Mouse (Mus musculus): ENCODE data around the gene Gucy2d.

Gucy2d gene

DNA sequence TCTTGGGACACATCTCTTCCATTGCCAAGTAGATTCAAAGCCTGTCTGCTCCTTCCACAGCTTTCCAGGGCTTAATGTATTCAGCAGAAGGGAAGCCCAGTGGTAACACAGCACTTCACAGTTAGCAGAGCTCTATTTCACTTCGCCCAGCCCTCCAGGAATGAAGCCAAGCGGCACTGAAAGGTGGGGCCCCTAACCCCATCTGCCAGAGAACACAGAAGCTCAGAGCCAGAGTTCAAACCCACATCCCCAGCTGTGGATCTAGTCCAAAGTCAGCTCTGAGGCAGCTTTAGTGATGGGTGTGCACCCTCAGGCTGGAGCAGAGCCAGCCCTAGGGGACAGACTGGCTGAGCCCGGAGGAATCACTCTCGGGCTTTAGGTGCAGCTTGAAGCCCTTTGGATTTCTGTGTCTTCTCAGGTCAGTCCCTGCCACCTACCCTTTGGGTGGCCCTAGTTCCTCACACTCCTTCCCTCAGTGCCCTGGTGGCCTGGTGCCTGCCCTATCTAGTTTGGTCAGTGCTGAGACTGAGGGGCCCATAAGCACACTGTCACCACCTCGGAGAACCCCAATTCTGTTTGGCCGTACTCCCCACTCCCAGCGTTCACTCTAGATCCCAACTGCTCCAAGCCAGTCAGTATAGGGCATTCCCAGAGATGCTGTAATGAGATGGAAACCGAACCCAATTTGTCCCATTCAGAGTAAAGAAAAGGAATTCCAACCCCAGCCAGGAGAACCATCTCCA is 83.0 kb downstream of the Gucy2d start:
- DNase-seq (ENCODE audit: low spot score in 2 of 2), result no peak

DNA sequence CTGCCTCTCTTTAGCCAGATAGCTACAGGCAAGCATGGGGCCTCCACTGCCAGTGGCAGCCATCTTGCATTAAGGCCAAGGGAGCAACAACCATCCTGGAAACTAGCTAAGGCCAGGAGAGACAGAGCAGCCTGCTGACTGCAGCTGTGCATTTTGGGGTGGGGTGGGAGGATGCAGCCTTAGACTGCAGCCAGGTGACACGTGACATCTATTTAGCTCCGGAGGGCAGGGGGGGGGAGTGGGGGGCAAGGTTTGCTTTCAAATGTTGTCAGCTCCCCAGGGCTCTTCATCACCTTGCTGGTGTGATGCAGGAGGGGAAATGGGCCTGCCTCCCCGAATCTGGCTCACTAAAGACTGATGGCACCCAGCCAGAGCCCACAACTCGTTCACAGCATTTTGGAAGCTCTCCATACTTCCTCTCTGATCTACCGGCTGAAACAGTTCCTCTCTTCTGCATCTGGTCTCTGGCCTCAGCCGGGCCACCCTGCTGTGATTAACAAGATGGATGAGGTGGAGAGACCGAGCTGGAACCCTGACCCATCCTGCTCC is 83.7 kb downstream of the Gucy2d start:
- DNase-seq (ENCODE audit: low spot score in 2 of 2), result no peak

DNA sequence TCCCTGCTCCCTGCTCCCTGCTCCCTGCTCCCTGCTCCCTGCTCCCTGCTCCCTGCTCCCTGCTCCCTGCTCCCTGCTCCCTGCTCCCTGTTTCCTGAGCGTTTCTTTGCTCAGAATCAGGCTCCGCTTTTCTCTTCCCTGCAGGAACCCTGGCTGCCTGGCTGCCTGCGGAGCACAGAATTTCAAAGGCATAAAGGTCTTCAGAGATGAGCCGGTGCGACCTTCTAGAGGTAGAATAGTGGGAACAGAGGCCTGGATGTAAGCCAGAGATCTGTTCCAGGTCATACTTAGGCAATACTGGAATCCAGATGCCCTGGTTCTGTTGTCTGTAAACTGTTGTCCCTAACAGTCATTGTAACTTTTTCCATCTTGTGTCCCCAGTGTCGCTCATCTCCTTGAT is 84.2 kb downstream of the Gucy2d start:
- DNase-seq (ENCODE audit: low spot score in 2 of 2), result no peak

DNA sequence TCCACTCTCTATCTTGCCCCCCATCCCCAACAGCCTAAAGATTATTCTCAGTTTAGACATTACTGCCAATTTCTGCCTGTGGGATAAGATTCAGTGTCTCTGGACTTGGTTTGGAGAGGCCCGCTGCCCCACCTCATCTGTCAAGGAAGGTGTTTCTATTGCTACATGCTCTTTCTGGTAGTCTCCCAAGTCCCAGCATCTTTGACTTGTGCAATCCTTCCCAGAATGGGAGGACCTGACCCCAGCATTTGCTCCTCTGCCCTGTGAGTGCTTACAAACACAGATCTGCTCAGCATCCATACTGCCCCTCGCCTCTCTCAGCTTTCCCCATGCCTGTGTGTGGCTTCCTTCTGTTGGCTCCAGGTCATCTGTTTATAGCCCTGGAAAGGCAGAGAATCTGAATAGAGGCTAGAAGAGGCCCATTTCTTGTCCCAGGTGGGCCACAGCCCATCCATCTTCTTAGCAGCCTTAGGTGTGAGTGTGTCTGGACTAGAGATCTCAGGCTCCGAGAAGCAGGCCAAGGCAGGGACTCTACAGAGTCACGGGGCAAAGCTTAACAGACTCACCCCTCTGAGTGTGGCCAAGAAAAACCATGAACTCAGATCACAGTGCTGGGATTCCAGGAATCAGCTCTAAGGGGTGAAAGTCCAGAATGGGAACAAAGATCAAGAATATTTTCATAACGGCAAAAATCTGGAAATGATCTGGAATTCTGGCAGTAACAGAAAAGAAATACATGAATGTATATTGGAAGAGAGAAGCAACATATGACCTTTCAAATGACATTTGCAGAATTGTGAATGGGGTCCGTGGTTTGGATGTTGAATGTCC is 84.9 kb downstream of the Gucy2d start:
- no peak for DNase-seq (ENCODE audit: low spot score in 2 of 2)
